Mouse (Mus musculus) kidney, adult 2 months (tissue): ENCODE data around the gene Slc44a4.

Experiments used
- CTCF ChIP-seq: fragments of 200-500 bp; conservative IDR thresholded peaks from 2 replicates; pipeline ENCODE4 v1.5.1; 2011; ENCODE audit warnings: low read depth, mild to moderate bottlenecking, control low read depth, low read length, moderate library complexity, mixed read lengths; ENCODE audit not compliant: insufficient read depth, insufficient read length
- POLR2A ChIP-seq: fragments of 200-500 bp; IDR thresholded peaks from one replicate; pipeline ENCODE4 v1.6.1; 2011; ENCODE audit warnings: low read depth, low read length, control low read depth

DNA sequence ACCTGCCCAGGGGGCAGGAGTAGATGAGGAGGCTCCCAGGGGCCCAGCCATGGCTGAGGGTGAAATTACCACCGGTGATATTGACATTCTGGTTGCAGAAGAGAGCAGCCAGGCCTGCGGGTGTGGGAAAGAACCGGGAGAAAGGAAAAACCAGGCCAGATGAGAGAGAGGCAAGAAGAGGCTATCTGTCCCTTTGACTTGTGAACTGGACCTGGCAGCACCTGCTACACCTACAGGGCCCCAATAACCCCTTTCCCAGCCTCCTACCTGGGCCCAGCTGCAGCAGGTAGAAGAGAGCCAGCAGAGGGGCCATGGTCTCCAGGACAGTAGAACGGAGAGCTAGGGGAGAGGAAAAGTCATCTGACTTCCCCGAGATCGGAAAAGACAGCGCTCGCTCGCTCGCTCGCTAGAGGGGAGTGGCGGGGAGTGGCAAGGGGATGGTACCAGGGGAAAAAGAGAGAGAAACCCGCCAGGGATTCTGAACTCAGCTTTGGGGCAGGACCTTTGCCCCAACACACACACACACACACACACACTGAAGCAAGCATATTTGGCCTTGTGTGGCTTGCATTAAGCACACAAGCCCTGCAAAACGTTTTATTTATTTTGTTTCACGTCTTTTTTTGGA, 32.5 kb upstream of the Slc44a4 start, which contains the start of gene Gm20547:
- TF ChIP-seq CTCF (no peak), POLR2A (no peak)
